Mouse (Mus musculus) hindbrain, embryonic 12.5 days (tissue): ENCODE measurements at regions not wholly inside any gene's neighbourhood (a gene's known extent, or its start where the extent isn't known, plus 50 kb on each side); places are given as distances from the start of the nearest gene placed in this dataset.

Source experiments
- ATAC-seq: fragments of 200-750 bp; cut with Nextera tagmentation; 2 replicates; pipeline ENCODE4 v1.8.0; 2017; ENCODE audit warnings: moderate TSS enrichment; ENCODE audit not compliant: low FRiP score
- H3K27ac ChIP-seq: fragments of 300-500 bp; sonication (generic); 2 replicates; pipeline ENCODE4 v1.5.1; 2016; ENCODE audit warnings: mild to moderate bottlenecking
- H3K27me3 ChIP-seq: fragments of 300-500 bp; sonication (generic); 2 replicates; pipeline ENCODE4 v1.6.1; 2016; ENCODE audit warnings: mild to moderate bottlenecking
- H3K36me3 ChIP-seq: fragments of 300-500 bp; sonication (generic); 2 replicates; pipeline ENCODE4 v1.6.1; 2016; ENCODE audit warnings: mild to moderate bottlenecking
- H3K4me1 ChIP-seq: fragments of 300-500 bp; sonication (generic); 2 replicates; pipeline ENCODE4 v1.6.1; 2016
- H3K4me2 ChIP-seq: fragments of 300-500 bp; sonication (generic); replicated peaks from 2 replicates; pipeline ENCODE4 v1.6.1; 2016; ENCODE audit warnings: mild to moderate bottlenecking
- H3K4me3 ChIP-seq: fragments of 300-500 bp; sonication (generic); 2 replicates; pipeline ENCODE4 v1.5.1; 2016; ENCODE audit warnings: mild to moderate bottlenecking
- H3K9ac ChIP-seq: fragments of 300-500 bp; sonication (generic); 2 replicates; pipeline ENCODE4 v1.6.1; 2016; ENCODE audit warnings: mild to moderate bottlenecking, moderate library complexity
- H3K9me3 ChIP-seq: fragments of 300-500 bp; sonication (generic); replicated peaks from 2 replicates; pipeline ENCODE4 v1.6.1; 2016; ENCODE audit warnings: mild to moderate bottlenecking
- WGBS: fragments of 180-500 bp; shearing (Covaris S2); methylation state at CpG from one replicate; pipeline ENCODE4 v1.1.7; 2016; 5-methylcytosine and 5-hydroxymethylcytosine counted together

DNA sequence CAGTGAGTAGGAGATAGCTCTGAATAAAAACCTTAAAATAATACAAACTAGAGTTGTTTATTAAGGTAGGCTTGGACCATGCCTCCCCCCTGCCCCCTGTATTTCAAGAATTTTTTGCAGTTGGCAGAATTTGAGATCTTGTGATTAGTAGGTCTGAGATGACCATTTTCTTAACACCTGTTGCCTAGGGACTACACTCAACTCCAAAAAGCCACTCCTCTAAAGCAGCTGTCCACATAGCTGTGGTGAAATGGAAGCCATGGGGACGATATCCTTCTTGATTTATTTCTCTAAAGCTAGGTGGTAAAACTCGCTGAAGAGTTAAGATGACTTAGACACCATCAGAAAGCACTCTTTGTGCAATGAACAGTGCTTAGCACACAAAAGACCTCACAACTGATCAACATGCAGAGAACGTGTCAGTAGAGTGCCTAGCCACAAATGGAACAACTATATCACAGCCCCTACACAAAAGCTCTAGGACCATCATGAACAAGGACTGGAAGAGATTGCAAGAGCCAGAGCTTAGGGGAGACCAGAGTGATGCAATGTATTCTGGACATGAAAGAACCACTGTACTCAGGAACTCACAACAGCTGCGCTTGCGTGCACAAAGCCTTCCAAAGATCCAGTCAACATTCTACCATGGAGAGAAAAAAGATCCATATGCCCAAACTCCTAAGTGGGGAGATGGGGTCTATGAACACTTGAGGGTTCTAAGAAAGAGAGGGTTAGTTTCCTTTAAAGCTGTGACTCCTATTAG is 147.6 kb downstream of the Plk2 start:
- Histone ChIP-seq H3K27ac (no peak overlapping the region), H3K9me3 (no peaks in the 10 kb centered on the region), H3K4me3 (no peak overlapping the region), H3K4me1 (no peaks in the 10 kb centered on the region; the same call in 1 of the 2 replicates), H3K4me2 (no peak overlapping the region), H3K36me3 (no peaks in the 10 kb centered on the region), H3K27me3 (no peaks in the 10 kb centered on the region), H3K9ac (no peak overlapping the region)
- no peak for ATAC-seq
- WGBS, result 89% methylated on average over 5 of the region's 5 CpGs

DNA sequence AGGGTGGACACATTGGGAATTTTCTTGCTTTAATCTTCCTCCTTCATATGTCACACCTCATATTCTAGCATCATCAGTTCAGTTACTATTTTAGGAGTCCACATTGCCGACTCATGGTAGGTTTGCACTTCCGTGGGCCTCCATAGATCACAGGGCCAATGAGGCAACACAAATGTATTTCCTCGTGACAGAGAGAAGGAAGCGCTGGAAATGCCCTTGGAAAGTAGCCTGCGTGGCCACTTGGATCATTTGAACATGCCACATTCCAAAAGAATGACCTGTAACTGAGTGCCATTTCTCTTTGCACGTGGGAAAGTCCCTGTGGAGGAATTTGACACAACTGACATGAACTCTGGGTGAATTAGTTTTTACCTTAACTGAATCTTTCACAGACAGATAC is 150.6 kb downstream of the Plk2 start:
- no peak overlapping the region for H3K27ac ChIP-seq
- H3K4me2 ChIP-seq, result no peak overlapping the region
- no peak overlapping the region for H3K4me3 ChIP-seq
- 74% methylated on average over 6 of the region's 6 CpGs for WGBS
- no peak overlapping the region for H3K9ac ChIP-seq
- H3K27me3 ChIP-seq, result no peaks in the 10 kb centered on the region
- no peaks in the 10 kb centered on the region; the same call in 1 of the 2 replicates for H3K4me1 ChIP-seq
- no peaks in the 10 kb centered on the region for H3K36me3 ChIP-seq
- no peaks in the 10 kb centered on the region for H3K9me3 ChIP-seq
- no peak for ATAC-seq

DNA sequence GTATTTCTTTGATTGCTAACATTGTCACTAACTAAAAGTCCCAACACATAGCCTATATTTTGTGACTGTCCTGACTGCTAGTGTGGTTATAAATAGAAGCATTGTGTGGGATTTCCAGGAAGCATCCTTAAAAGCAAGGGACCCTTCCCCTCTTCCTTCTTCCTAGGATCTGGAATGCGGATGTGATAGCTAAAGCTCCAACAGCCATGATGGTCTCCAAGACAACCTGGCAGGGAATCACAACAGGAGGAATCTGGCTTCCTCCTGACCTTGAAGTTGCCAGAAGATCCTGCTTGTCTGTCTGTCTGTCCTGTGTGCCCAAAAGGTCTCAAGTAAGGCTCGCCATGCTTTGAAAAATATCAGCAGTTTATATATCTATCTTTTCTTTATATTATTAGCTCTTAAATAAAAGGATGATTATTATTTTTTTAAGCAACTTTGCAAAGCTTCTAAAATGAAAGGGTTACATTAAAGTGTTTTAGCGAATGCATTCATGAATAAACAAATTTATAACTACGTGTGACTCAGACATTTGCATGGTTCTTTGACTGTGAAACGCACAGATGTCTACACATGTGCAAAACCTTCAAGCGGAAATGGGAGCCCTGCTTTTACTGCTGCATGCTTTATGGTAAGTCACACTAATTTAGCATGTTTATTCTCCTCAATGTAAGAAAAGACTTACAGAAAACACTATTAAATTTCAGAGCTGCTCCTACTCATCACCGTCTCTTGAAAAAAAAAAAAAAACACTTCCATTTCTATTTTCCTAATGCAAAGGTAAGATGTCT is 160.9 kb downstream of the Plk2 start:
- H3K9me3 ChIP-seq, result no peaks in the 10 kb centered on the region
- no peaks in the 10 kb centered on the region for H3K36me3 ChIP-seq
- ATAC-seq, result no peak
- H3K4me3 ChIP-seq, result no peak overlapping the region
- H3K27me3 ChIP-seq, result no peaks in the 10 kb centered on the region
- no peak overlapping the region for H3K4me2 ChIP-seq
- H3K9ac ChIP-seq, result no peak overlapping the region
- 0 out of 2 replicates have a peak, but pooled peaks cover 7% of the 10 kb centered on the region for H3K4me1 ChIP-seq
- 82% methylated on average over 7 of the region's 7 CpGs for WGBS
- H3K27ac ChIP-seq, result no peak overlapping the region

DNA sequence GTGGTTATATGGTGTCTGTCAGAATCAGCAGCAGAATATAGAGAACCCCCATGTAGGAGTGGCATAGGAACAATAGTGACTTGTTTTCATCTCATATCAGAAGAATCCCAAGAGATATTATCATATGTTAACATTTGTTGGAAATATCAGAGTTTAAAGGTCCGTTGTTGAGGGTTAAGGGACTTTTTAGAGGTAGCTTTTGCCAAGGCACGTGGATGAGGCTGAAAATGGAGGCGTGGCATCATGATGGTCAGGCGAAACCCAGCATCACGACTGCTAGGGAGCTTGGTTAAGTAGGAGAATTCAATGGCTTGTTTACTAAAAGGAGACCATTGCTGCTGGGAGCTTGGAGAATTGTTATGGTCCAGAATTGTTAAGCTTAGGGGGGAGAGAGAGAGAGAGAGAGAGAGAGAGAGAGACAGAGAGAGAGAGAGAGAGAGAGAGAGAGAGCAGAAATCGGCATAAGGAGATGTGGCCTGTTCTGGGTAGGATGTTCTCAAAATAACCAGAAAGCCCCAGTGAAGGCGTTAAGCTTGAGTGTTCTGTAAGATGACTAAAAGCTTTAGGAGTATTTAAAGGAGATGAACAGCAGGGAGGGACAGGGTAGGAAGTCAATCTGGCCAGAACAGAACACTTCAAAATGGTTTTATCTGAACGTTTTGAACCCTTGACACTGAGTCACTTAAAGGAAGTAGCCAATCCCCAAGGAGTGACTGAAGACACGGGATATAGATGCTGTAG is 161.7 kb downstream of the Plk2 start:
- no peaks in the 10 kb centered on the region for H3K9me3 ChIP-seq
- H3K36me3 ChIP-seq, result no peaks in the 10 kb centered on the region
- no peak overlapping the region for H3K4me2 ChIP-seq
- no peak overlapping the region for H3K4me3 ChIP-seq
- no peaks in the 10 kb centered on the region for H3K27me3 ChIP-seq
- H3K4me1 ChIP-seq, result 0 out of 2 replicates have a peak, but pooled peaks cover 7% of the 10 kb centered on the region
- ATAC-seq, result no peak
- no peak overlapping the region for H3K9ac ChIP-seq
- 75% methylated on average over 9 of the region's 9 CpGs for WGBS
- no peak overlapping the region for H3K27ac ChIP-seq

DNA sequence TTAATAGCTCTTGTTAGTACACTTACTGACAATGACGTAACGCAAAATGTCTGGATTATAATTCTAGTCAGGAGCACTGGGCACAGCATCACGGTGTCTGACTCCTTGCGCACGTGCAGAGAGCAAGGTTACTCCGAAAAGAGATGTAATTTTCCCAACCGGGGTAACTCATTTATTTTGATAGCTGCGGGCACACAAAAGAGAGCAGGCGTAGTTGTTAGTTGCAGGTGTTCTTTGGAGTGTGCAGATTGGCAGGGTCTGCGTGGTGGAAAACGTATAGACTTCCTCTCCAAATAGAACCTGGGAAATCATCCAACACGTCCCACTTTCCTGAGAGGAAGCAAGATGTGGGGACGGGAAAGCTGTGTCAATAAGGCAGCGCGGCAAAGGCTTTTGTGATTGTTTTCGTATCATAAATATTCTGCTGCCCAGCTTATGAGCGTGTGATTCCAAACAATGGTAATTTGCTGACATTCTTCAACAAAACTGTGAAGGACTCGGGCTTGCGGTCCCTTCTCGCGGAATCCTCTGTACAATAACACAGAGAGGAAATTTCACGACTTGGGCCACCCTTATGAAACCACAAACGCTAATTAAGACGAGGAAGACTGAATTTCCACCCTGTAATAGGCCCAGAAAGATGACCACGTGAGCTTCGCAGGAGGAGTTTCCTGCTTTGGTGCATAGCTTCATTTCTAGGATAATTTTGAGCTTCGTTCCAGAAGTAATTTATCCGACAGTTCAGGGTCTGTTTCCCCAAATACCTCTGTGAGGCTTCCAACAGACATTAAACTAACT is 163.3 kb downstream of the Plk2 start:
- Histone ChIP-seq H3K4me3 (no peak overlapping the region), H3K27me3 (no peaks in the 10 kb centered on the region), H3K9ac (no peak overlapping the region), H3K27ac (no peak overlapping the region), H3K4me1 (0 out of 2 replicates have a peak, but pooled peaks cover 7% of the 10 kb centered on the region), H3K36me3 (no peaks in the 10 kb centered on the region), H3K9me3 (no peaks in the 10 kb centered on the region), H3K4me2 (no peak overlapping the region)
- ATAC-seq, result no peak
- WGBS, result 65% methylated on average over 28 of the region's 28 CpGs

DNA sequence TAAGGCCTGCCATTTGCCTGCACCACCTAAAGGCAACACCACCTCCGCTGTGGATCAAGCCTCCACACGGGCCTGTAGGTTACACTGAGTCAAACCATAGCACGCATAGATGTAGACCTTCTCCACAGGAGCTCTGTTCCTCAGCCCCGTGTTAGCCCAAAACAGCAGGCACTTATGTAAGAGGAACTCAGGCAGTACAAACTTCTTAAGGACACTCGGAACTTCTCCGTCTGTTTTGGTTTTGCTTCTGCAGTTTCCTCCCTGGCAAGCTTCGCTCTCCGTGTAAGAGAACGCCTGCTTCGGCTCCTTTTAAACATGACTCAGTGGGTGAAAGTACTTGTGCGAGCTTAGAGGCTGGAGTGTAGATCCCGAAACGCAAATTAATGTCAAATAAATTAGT is 165.7 kb downstream of the Plk2 start:
- Histone ChIP-seq H3K36me3 (no peaks in the 10 kb centered on the region), H3K4me1 (0 out of 2 replicates have a peak, but pooled peaks cover 4% of the 10 kb centered on the region), H3K4me3 (no peak overlapping the region), H3K4me2 (no peak overlapping the region), H3K27me3 (no peaks in the 10 kb centered on the region), H3K9me3 (no peaks in the 10 kb centered on the region), H3K27ac (no peak overlapping the region), H3K9ac (no peak overlapping the region)
- 84% methylated on average over 13 of the region's 13 CpGs for WGBS
- no peak for ATAC-seq

DNA sequence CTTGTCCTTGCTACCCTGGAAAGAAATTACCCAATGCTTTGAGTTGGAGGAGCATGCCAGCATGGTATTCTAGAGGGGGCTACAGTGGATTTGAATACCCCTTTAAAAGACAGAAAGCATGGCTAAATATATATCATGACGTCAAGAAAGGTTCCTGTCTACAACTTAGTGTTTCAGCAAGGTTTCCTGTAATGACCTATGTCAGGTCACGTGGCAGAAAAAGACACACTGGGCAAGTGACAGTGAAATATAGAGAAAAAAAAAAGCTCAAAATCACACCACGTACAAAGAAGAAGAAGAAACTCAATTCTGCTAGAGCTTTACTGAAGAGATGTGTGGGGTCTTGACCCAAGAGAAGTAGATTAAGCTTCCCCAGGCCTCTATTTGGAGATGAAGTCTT is 167.7 kb downstream of the Plk2 start:
- Histone ChIP-seq H3K36me3 (no peaks in the 10 kb centered on the region), H3K4me1 (0 out of 2 replicates have a peak, but pooled peaks cover 3% of the 10 kb centered on the region), H3K27ac (no peak overlapping the region), H3K9me3 (no peaks in the 10 kb centered on the region), H3K4me3 (no peak overlapping the region), H3K27me3 (no peaks in the 10 kb centered on the region), H3K4me2 (no peak overlapping the region), H3K9ac (no peak overlapping the region)
- 91% methylated on average over 3 of the region's 3 CpGs for WGBS
- ATAC-seq, result no peak

DNA sequence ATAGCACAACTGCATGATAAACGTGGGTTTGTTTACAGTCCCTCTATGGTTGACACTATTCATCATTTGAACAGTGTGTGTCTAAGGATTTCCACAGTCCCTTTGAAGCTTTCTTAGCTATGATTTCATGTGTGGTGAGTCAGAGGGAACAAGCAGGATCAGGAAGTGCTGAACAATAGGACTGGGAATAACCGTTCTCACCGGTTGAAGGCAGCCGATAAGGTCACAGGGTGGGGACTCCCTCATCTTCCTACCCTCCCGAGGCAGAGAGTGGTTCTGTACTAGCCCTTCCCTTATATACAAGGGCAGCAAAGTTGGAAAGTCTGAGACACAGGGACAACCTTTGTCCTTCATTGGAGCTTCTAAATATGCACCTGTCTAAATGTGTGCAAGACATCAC is 168.1 kb downstream of the Plk2 start:
- no peaks in the 10 kb centered on the region for H3K9me3 ChIP-seq
- WGBS, result 76% methylated on average over 5 of the region's 5 CpGs

DNA sequence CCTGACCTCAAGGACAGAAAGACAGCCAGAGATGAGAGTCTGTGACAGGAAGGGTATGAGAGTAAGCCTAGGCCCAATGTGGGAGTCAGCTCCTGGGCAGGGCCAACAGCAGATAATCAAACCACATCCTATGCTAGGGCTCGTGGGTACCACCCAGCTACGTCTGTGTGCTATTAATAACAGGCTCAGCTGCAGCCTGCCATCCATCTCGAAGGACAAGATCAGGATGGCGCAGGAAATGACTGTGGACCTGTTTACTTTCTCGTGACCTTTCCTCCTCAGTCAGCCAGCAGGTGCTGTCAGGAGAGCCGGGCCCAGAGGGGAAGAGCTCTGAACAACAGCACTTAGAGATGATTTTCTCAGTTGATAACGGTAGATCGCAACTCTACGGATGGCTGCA is 169.1 kb downstream of the Plk2 start:
- H3K9me3 ChIP-seq, result no peaks in the 10 kb centered on the region
- H3K9ac ChIP-seq, result no peak overlapping the region
- H3K4me3 ChIP-seq, result no peak overlapping the region
- H3K27me3 ChIP-seq, result no peaks in the 10 kb centered on the region
- no peak for ATAC-seq
- no peak overlapping the region for H3K4me2 ChIP-seq
- 54% methylated on average over 9 of the region's 9 CpGs for WGBS
- no peaks in the 10 kb centered on the region for H3K36me3 ChIP-seq
- no peak overlapping the region for H3K27ac ChIP-seq
- no peaks in the 10 kb centered on the region for H3K4me1 ChIP-seq

More for the DNA sequence above, 168.1 kb downstream of the Plk2 start:
- H3K27ac ChIP-seq, result no peak overlapping the region
- ATAC-seq, result no peak
- 0 out of 2 replicates have a peak, but pooled peaks cover 3% of the 10 kb centered on the region for H3K4me1 ChIP-seq
- no peaks in the 10 kb centered on the region for H3K27me3 ChIP-seq
- H3K4me2 ChIP-seq, result no peak overlapping the region
- H3K9ac ChIP-seq, result no peak overlapping the region
- H3K36me3 ChIP-seq, result no peaks in the 10 kb centered on the region
- no peak overlapping the region for H3K4me3 ChIP-seq

DNA sequence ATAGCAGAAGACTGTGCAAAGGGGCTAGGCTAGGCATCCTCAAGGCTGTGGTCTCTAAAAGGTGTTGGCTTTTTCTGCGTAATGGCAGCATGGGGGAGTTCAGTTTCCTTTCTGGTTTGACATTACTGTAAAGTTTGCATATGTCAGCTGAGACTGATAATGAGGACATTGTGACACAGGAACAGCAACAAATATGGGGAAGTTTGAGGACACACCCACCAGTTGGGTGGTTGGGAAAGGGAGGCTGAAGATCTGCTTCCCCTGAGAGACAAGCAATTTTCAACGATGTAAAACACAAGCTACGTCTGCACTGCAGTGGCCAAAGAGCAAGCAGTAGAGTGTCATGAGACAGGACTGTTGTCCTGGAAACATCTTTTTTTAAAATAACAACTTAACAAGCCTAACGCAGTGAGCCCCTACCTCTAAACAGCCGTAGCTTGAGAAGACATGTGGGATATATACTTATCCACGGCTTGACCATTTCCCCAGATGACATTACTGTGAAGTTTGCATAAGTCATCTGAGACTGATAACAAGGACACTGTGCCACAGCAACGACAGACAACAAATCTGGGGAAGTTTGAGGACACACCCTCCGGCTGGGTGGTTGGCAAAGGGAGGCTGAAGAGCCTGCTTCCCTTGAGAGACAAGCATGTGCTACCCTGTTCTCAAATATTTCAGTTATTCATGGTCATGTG is 173.8 kb downstream of the Plk2 start:
- Histone ChIP-seq H3K9ac (no peak overlapping the region), H3K27ac (no peak overlapping the region), H3K4me1 (peaks cover 2% of the 10 kb centered on the region; the same call in 1 of the 2 replicates), H3K27me3 (no peaks in the 10 kb centered on the region), H3K4me2 (no peak overlapping the region), H3K4me3 (no peak overlapping the region), H3K9me3 (no peaks in the 10 kb centered on the region), H3K36me3 (no peaks in the 10 kb centered on the region)
- no peak for ATAC-seq
- 88% methylated on average over 8 of the region's 8 CpGs for WGBS

DNA sequence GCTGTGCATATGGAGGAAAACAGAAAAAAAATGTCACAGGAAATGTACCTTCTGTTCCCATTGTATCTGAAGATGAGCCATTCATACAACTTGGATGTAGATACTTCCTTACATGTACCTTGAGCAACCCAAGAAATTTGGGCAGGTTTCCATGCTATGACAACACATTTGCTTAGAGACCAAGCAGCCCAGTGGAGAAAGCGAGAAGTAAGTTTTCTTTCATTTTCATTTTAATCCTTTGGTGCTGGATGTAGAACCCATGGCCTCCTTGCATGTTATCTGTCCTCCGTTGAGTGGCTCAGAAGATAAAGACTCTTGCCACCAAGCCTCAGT is 174.3 kb downstream of the Plk2 start:
- Histone ChIP-seq H3K4me1 (peaks cover 3% of the 10 kb centered on the region; the same call in 1 of the 2 replicates), H3K27ac (no peak overlapping the region), H3K27me3 (no peaks in the 10 kb centered on the region), H3K4me3 (no peak overlapping the region), H3K9ac (no peak overlapping the region), H3K36me3 (no peaks in the 10 kb centered on the region), H3K9me3 (no peaks in the 10 kb centered on the region), H3K4me2 (no peak overlapping the region)
- 94% methylated on average over 2 of the region's 2 CpGs for WGBS
- ATAC-seq, result no peak
